Mouse (Mus musculus) bone marrow, adult 2 months (tissue): ENCODE results near the gene Fyb.

ENCODE experiments used
- CTCF ChIP-seq: fragments of 200-500 bp; IDR thresholded peaks from 2 replicates; pipeline ENCODE4 v1.5.1; 2011; ENCODE audit warnings: low read length, control low read depth; ENCODE audit not compliant: control insufficient read depth, insufficient read depth
- POLR2A ChIP-seq: fragments of 200-500 bp; IDR thresholded peaks from 2 replicates; pipeline ENCODE4 v1.6.1; 2011; ENCODE audit warnings: low read depth, mild to moderate bottlenecking, control low read depth, low read length, borderline replicate concordance; ENCODE audit not compliant: control insufficient read depth

GRCm38 (mm10) chr15:6711226-6711625 lies 188.6 kb downstream of the Fyb start:
- TF ChIP-seq CTCF (no peak), POLR2A (no peak)
